Mouse (Mus musculus) forebrain, embryonic 16.5 days (tissue): ENCODE data around the gene Gprc5b. TPM values are rescaled to one million over a fixed set of nuclear protein-coding genes. Genes with fewer than 3 reads are reported as not detected.
A peak's percentile ranks its signal among the peaks of the same experiment; 100 is the strongest.

Source experiments
- ATAC-seq: fragments of 200-750 bp; cut with Nextera tagmentation; 2 replicates; pipeline ENCODE4 v1.8.0; 2017; ENCODE audit warnings: mild to moderate bottlenecking, moderate library complexity
- H3K27ac ChIP-seq: fragments of 300-500 bp; sonication (generic); 2 replicates; pipeline ENCODE4 v1.5.1; 2014; ENCODE audit warnings: low read length, control low read depth
- H3K27me3 ChIP-seq: fragments of 300-500 bp; sonication (generic); replicated peaks from 2 replicates; pipeline ENCODE4 v1.6.1; 2014; ENCODE audit warnings: low read length; ENCODE audit not compliant: control insufficient read depth, insufficient read depth
- H3K36me3 ChIP-seq: fragments of 300-500 bp; sonication (generic); 2 replicates; pipeline ENCODE4 v1.6.1; 2014; ENCODE audit not compliant: control insufficient read depth, insufficient read depth
- H3K4me1 ChIP-seq: fragments of 300-500 bp; sonication (generic); replicated peaks from 2 replicates; pipeline ENCODE4 v1.6.1; 2014; ENCODE audit warnings: low read length; ENCODE audit not compliant: control insufficient read depth, insufficient read depth
- H3K4me2 ChIP-seq: fragments of 300-500 bp; sonication (generic); 2 replicates; pipeline ENCODE4 v1.6.1; 2014; ENCODE audit warnings: mild to moderate bottlenecking, low read length, control low read depth
- H3K4me3 ChIP-seq: fragments of 300-500 bp; sonication (generic); replicated peaks from 2 replicates; pipeline ENCODE4 v1.5.1; 2014; ENCODE audit warnings: mild to moderate bottlenecking, low read length, control low read depth
- H3K9ac ChIP-seq: fragments of 300-500 bp; sonication (generic); replicated peaks from 2 replicates; pipeline ENCODE4 v1.6.1; 2014; ENCODE audit warnings: low read depth, low read length, control low read depth
- H3K9me3 ChIP-seq: fragments of 300-500 bp; sonication (generic); 2 replicates; pipeline ENCODE4 v1.6.1; 2016; ENCODE audit warnings: low read length; ENCODE audit not compliant: control insufficient read depth
- WGBS: fragments of 180-500 bp; shearing (Covaris S2); extraction: QIAGEN DNeasy Blood & Tissue Kit; methylation state at CpG from one replicate; pipeline ENCODE4 v1.1.7; 2014; 5-methylcytosine and 5-hydroxymethylcytosine counted together
- polyA plus RNA-seq: library from polyadenylated mRNA; unstranded; fragments of >200 nt; fragmentation: Nextera tagmentation; extraction: Ambion mirVana; gene quantifications from 2 replicates; pipeline ENCODE4 v1.2.1, GENCODE M21; 2015

The Gprc5b gene
- 5.9 and 6.2 TPM in 2 replicates for polyA plus RNA-seq

DNA sequence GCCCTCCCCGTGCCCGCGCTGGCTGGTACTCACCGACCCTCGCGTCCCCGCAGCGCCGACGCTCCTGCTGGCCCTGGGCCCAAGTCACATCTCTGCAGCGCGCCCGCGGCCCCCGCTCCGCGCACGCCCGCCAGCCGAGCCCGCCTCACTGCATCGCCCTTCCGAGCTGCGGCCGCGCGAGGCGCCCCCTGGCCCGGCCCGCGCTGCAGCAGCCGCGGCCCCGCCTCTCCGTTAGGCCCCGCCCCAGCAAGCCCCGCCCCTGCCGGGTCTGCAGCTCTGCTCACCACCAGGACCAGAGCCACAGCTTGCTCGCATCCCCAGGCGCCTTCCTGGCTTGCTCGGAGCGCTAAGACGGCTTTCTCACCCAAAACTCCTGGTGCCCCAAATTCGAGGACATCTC, at the start of gene Gprc5b:
Gene Gprc5b, minus strand, starts transcription at position 205 of the 400 bp plus-strand sequence.
- Histone ChIP-seq H3K9ac (peak within 1 kb of the TSS; percentile 71), H3K36me3 (no peaks in the 10 kb centered on the region), H3K4me3 (peak within 1 kb of the TSS; percentile 58), H3K27me3 (no peaks in the 10 kb centered on the region), H3K4me1 (peaks cover 60% of the 10 kb centered on the region), H3K9me3 (no peaks in the 10 kb centered on the region), H3K4me2 (peak within 1 kb of the TSS; percentile 94), H3K27ac (peak within 1 kb of the TSS; percentile 86)
- 0% methylated on average over 40 of the region's 44 CpGs for WGBS
- ATAC-seq, result peak; percentile 84

DNA sequence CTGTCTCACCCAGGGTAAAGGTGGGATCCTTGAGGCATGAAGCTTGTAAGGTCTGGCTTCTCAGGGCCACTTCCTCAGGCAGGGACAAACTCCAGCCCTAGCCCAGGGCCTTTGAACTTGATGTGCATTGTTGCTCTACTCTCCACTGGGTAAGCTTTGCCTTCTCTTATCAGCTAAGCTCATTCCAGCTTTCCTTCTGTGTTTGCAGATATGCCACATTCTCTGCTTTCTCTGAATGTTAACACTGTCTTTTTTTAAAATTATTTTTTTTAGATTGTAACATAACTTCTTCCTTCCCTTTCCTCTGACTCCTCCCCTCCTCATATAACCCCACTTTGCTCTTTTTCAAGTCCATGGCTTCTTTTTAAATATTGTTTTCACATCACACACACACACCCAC, 46.5 kb upstream of the Gprc5b start:
- Histone ChIP-seq H3K36me3 (no peaks in the 10 kb centered on the region), H3K4me3 (no peak overlapping the region), H3K27me3 (no peaks in the 10 kb centered on the region), H3K4me1 (no peaks in the 10 kb centered on the region), H3K27ac (no peak overlapping the region), H3K9ac (no peak overlapping the region), H3K9me3 (peaks cover 2% of the 10 kb centered on the region; the same call in 1 of the 2 replicates), H3K4me2 (no peak overlapping the region)
- no peak for ATAC-seq

DNA sequence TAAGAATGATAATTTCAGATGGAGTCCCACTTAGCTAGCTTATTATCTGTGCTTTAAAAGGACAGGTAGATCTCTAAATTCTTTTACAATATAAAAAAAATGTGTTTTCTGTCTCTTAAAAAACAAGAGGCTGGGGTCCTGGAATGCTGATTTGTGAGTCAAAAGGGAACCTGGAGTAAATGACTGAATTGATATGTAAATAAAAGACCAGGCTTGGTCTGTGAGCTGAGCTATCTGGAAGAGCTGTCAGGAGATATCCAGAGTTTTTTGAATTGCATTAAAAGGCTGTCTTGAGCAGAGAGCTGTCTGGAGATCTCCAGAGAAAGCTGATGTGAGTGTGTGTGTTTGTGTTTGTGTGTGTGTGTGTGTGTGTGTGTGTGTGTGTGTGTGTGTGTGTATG, 42.6 kb upstream of the Gprc5b start:
- peaks cover 3% of the 10 kb centered on the region; the same call in 1 of the 2 replicates for H3K9me3 ChIP-seq
- H3K36me3 ChIP-seq, result no peaks in the 10 kb centered on the region
- H3K4me3 ChIP-seq, result no peak overlapping the region
- no peaks in the 10 kb centered on the region for H3K27me3 ChIP-seq
- no peak overlapping the region for H3K27ac ChIP-seq
- H3K9ac ChIP-seq, result no peak overlapping the region
- no peaks in the 10 kb centered on the region for H3K4me1 ChIP-seq
- no peak overlapping the region for H3K4me2 ChIP-seq
- no peak for ATAC-seq

DNA sequence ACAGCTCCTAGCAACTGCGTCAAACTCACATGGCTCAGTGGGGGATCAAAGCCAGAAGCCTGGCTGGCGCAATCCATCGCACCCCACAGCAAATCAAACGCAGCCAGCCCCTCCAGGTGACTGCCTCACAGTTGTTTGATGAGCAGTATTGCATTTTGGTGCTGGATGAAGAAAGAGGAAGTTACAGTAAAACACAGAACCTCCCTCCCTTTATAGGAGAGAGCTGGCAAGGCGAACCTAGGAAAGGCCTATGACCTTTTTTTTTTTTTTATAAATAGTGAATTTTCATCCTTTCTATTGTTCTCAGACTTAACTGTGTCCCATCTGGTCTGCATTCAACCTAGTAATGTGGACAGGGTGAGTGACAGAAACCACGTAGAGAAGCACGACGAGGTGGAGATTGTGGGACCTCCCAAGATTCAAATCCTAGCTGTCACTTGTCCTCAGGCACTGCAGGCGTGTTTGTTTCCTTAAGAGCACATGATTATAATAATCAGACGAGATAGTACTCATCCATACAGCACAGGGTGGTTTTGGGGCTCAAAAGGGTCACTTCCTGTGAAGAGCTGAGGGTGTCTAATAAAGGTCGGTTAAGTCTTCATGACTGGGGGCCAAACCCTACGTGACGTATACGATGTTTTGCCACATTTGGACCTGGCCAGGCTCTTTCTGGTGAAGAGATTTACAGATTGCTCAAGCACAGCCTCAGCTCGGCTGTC, 39.4 kb upstream of the Gprc5b start:
- no peak overlapping the region for H3K4me2 ChIP-seq
- peaks cover 3% of the 10 kb centered on the region; the same call in 1 of the 2 replicates for H3K9me3 ChIP-seq
- ATAC-seq, result no peak
- no peaks in the 10 kb centered on the region for H3K36me3 ChIP-seq
- no peaks in the 10 kb centered on the region for H3K27me3 ChIP-seq
- no peak overlapping the region for H3K27ac ChIP-seq
- H3K4me3 ChIP-seq, result no peak overlapping the region
- no peaks in the 10 kb centered on the region for H3K4me1 ChIP-seq
- WGBS, result 75% methylated on average over 15 of the region's 15 CpGs
- no peak overlapping the region for H3K9ac ChIP-seq

DNA sequence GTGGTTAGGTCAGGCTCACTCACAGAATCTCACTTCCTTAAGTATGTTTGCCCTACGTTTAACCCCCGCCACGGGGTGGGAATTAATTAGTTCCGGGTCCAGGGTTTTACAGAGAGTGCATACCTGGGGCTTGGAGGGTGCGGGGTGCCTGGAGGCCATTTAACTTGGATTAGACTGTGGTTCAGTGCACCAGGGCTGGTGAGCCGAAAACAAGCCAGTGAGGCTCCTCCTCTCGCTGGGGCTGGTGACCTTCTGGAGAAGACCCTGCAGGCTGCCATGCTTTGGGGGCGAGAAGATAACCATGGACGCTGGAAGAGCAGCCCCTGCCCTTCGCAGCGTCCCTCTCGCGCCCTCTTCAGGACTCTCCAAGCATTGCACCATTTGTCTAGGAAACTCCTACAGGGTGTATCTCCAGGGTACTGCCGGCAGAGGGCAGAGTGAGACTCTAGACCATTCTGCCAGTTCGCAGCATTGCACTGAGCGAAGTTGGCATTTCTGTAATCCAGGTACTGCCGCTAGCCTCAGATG, 28.4 kb upstream of the Gprc5b start:
- no peaks in the 10 kb centered on the region for H3K27me3 ChIP-seq

DNA sequence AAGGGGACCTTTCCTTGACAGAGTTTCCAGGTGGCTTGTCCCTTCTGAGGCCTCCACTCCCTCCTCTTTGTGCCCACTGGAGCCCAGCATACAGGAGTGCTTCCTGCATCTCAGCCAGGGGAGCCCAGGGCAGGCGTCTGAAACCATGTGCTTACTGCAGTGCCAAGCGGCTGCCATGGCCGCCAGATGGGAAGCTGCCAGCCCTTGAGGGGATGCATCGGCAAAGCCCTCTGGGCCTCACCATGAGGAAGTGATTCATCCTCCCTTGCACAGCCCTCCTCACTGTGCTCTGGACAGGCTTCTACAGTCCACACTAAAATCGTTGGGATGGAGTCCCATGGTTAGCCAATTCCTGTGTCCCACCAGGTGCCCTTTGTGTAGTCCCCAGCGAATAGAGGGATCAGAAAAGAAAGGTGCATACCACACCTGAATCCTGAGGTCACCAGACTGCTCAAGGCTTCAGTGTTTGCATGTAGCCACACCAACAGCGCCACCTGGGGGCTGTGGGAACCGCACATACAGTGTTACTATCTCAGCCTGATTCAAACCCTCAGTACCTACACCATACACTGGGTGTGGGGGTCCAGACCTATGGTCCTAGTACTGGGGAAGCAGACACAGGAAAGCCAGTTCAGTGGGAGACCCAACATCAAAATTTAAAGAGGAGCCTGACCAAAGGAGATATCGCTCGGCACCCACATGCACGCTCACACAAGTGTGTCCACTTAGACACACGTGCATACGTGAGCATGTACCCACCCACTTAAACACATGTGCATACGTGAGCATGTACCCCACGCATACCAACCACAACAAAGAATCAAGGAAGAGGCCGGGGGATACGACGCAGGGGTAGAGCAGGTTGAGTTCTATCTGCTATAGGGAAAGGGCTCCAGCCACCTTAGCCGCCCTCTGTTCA, 27.5 kb upstream of the Gprc5b start:
- peak; percentile 45 for ATAC-seq
- Histone ChIP-seq H3K9ac (no peak overlapping the region), H3K4me1 (peaks cover 3% of the 10 kb centered on the region), H3K27me3 (no peaks in the 10 kb centered on the region), H3K9me3 (no peaks in the 10 kb centered on the region), H3K4me2 (no peak overlapping the region), H3K27ac (no peak overlapping the region), H3K4me3 (no peak overlapping the region), H3K36me3 (no peaks in the 10 kb centered on the region)
- 76% methylated on average over 19 of the region's 19 CpGs for WGBS

More for the DNA sequence above, 28.4 kb upstream of the Gprc5b start:
- H3K36me3 ChIP-seq, result no peaks in the 10 kb centered on the region
- no peak overlapping the region for H3K9ac ChIP-seq
- H3K4me2 ChIP-seq, result no peak overlapping the region
- H3K4me1 ChIP-seq, result peaks cover 3% of the 10 kb centered on the region
- H3K27ac ChIP-seq, result no peak overlapping the region
- no peaks in the 10 kb centered on the region for H3K9me3 ChIP-seq
- no peak overlapping the region for H3K4me3 ChIP-seq
- ATAC-seq, result no peak
- 25% methylated on average over 17 of the region's 17 CpGs for WGBS

DNA sequence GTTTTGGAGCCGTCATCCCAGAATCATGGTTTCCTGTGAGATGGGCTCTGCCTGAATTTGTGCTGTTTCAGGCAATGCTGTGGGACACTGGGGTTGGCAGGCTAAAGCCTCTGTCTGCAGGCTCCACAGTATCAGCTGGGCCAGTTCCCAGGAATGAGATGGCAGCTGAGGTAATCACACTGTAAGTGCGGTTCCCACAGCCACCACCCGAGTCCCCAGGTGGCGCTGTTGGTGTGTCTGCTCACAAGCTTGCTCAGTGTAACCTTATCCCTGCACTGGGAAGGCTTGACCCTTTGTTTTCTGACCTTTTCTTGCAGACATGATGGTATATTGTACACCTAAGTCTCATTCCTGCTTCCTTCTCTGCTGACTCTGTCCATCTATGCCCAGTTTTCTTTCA, 24.5 kb upstream of the Gprc5b start:
- WGBS, result 15% methylated on average over 4 of the region's 4 CpGs
- Histone ChIP-seq H3K27me3 (no peaks in the 10 kb centered on the region), H3K27ac (no peak overlapping the region), H3K9me3 (no peaks in the 10 kb centered on the region), H3K36me3 (no peaks in the 10 kb centered on the region), H3K9ac (no peak overlapping the region), H3K4me2 (no peak overlapping the region), H3K4me1 (peaks cover 3% of the 10 kb centered on the region), H3K4me3 (no peak overlapping the region)
- peak; percentile 79 for ATAC-seq

DNA sequence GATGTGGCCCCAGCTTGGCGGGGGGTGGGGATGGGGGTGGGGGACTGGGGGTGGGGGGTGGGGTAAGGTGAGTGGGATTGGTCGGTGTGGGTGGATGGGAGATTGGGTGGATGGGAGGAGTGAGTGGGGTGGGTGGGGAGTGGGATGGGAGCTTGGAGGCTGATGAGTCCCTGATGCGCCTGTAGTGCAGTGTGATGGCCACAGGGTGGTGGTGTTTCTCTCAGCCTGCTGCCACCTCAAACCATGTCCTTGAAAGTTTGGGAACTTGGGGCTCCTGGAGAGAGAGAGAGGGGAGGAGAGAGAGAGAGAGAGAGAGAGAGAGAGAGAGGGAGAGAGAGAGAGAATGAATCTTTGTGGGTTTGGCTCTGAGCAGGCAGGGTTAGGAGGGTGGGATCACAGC, 20.7 kb upstream of the Gprc5b start:
- Histone ChIP-seq H3K27ac (no peak overlapping the region), H3K27me3 (no peaks in the 10 kb centered on the region), H3K36me3 (no peaks in the 10 kb centered on the region), H3K4me3 (no peak overlapping the region), H3K4me1 (no peaks in the 10 kb centered on the region), H3K4me2 (no peak overlapping the region), H3K9ac (no peak overlapping the region), H3K9me3 (no peaks in the 10 kb centered on the region)
- 0% methylated on average over 3 of the region's 3 CpGs for WGBS
- ATAC-seq, result no peak

DNA sequence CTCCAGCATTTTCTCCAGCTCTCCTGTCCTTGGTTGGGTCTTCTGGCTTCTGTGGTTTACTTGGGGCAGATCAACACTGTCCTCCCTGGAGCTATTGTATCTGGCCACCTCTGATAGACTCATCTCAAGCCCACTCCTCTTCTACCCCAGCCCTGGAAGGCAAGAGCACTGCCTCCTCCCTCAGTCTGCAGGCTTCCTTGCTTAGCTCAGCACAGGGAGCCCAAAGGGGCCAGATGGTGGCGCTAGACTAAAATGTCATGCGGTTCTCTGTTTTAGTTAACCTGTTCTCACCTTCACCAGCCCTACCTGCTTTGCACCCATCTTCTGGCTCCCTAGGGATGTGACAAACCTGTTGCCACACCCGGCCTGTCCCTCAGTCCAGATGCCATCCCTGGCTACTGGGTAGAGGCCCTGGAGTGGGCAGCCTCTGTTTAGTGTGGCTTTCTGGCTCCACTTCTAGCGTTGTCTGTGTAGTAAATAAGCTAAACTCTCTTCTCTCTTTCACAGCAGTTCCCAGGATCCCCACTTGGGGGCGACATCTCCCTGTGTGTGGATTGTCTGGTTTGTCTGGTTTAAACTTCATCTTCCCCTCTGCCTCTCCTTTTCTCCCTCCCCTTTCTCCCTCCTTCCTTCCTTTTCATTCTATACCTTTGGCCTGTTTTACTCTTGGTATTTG, 16.0 kb upstream of the Gprc5b start:
- no peak overlapping the region for H3K27ac ChIP-seq
- 11% methylated on average over 5 of the region's 5 CpGs for WGBS
- no peak overlapping the region for H3K9ac ChIP-seq
- peak; percentile 49 for ATAC-seq
- no peaks in the 10 kb centered on the region for H3K4me1 ChIP-seq
- no peaks in the 10 kb centered on the region for H3K9me3 ChIP-seq
- H3K36me3 ChIP-seq, result no peaks in the 10 kb centered on the region
- H3K4me3 ChIP-seq, result no peak overlapping the region
- no peaks in the 10 kb centered on the region for H3K27me3 ChIP-seq
- no peak overlapping the region for H3K4me2 ChIP-seq
